Comparison of ENCODE assay signal across 22 mouse cellular contexts in the genomic region with DNA sequence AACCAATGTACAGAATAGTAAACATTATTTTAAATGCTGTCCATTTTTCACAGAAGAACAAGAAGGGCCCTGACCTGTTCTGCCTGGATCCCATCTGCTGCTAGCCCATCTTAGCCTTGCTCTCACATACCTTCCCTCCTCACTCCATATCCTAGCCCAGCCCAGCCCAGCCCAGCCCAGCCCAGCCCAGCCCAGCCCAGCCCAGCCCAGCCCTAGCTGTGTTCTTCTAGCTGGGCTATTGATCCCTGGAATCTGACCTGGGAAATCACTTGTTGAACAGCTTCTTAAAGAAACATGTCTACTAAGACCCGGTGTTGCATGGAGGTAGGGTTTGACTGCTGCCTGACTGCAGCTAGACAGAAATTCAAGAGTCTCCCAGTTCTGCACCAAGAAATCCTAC. TPM values are rescaled to one million over a fixed set of nuclear protein-coding genes. Genes with fewer than 3 reads are reported as not detected.
"Had no signal": no experiment of that assay in that cellular context is flagged by ENCODE, and none has a peak within 500 bp of the region (broad histone marks: within the 10 kb centered on the region; RNA-seq: fewer than 3 reads in every experiment).

No protein-coding gene starts in this region.

- H3K9ac ChIP-seq: heart, embryonic 13.5 days; heart, embryonic 15.5 days; hindbrain, embryonic 12.5 days; hindbrain, embryonic 14.5 days; limb, embryonic 12.5 days; liver, embryonic 13.5 days; liver, embryonic 15.5 days had no signal

- H3K4me1 ChIP-seq: hindbrain, embryonic 10.5 days; hindbrain, embryonic 12.5 days; limb, embryonic 10.5 days; limb, embryonic 12.5 days; liver, embryonic 13.5 days; liver, embryonic 15.5 days had no signal

- H3K27me3 ChIP-seq: heart, embryonic 13.5 days; heart, embryonic 15.5 days; hindbrain, embryonic 12.5 days; limb, embryonic 12.5 days; liver, embryonic 13.5 days; liver, embryonic 15.5 days had no signal

- H3K4me2 ChIP-seq: heart, embryonic 11.5 days; heart, embryonic 13.5 days; heart, embryonic 15.5 days; hindbrain, embryonic 12.5 days; hindbrain, embryonic 14.5 days; limb, embryonic 12.5 days; liver, embryonic 11.5 days; liver, embryonic 13.5 days; liver, embryonic 15.5 days had no signal

- H3K9me3 ChIP-seq: heart, embryonic 13.5 days; heart, embryonic 15.5 days; hindbrain, embryonic 10.5 days; hindbrain, embryonic 12.5 days; limb, embryonic 10.5 days; limb, embryonic 12.5 days; liver, embryonic 15.5 days had no signal

- ATAC-seq: hindbrain, embryonic 16.5 days had no signal

- DNase-seq: gastrocnemius, adult 2 months; gastrocnemius, postnatal 10 days; gastrocnemius, postnatal 25 days; liver; liver, embryonic 13.5 days had no signal

- H3K27ac ChIP-seq: gastrocnemius, adult 2 months; heart, embryonic 13.5 days; heart, embryonic 15.5 days; hindbrain, embryonic 10.5 days; hindbrain, embryonic 12.5 days; hindbrain, embryonic 14.5 days; layer of hippocampus, adult 2 months; left cerebral cortex, adult 2 months; limb, embryonic 10.5 days; limb, embryonic 12.5 days; liver, embryonic 13.5 days; liver, embryonic 15.5 days had no signal

- H3K36me3 ChIP-seq: heart, embryonic 13.5 days; heart, embryonic 15.5 days; hindbrain, embryonic 10.5 days; hindbrain, embryonic 12.5 days; limb, embryonic 10.5 days; limb, embryonic 12.5 days; liver, embryonic 13.5 days; liver, embryonic 15.5 days had no signal

- H3K4me3 ChIP-seq: gastrocnemius, adult 2 months; heart, embryonic 13.5 days; heart, embryonic 15.5 days; hindbrain, embryonic 10.5 days; hindbrain, embryonic 12.5 days; layer of hippocampus, adult 2 months; left cerebral cortex, adult 2 months; limb, embryonic 10.5 days; limb, embryonic 12.5 days; liver, embryonic 13.5 days; liver, embryonic 15.5 days had no signal

RNA-seq across cellular contexts. Expression of a gene that starts 0.5 kb away (rescaled TPM):
- polyA plus RNA-seq: heart, embryonic 11.5 days; heart, embryonic 13.5 days; heart, embryonic 15.5 days; heart, postnatal 0 days; hindbrain, embryonic 10.5 days; hindbrain, embryonic 12.5 days; hindbrain, embryonic 14.5 days; hindbrain, embryonic 16.5 days; kidney, embryonic 14.5 days; kidney, embryonic 16.5 days; limb, embryonic 10.5 days; limb, embryonic 12.5 days; limb, embryonic 14.5 days; liver, embryonic 11.5 days; liver, embryonic 13.5 days; liver, embryonic 15.5 days had no signal

RNA-seq across cellular contexts. Expression of a gene that starts 27.2 kb away (rescaled TPM):
- polyA plus RNA-seq: heart, embryonic 15.5 days; kidney, embryonic 14.5 days; kidney, embryonic 16.5 days had no signal

RNA-seq across cellular contexts. Expression of a gene that starts 37.1 kb away (rescaled TPM):
- polyA plus RNA-seq: heart, embryonic 11.5 days; heart, embryonic 13.5 days; heart, embryonic 15.5 days; heart, postnatal 0 days; hindbrain, embryonic 10.5 days; hindbrain, embryonic 12.5 days; hindbrain, embryonic 16.5 days; kidney, embryonic 14.5 days; kidney, embryonic 16.5 days; limb, embryonic 10.5 days; limb, embryonic 12.5 days; limb, embryonic 14.5 days; liver, embryonic 11.5 days; liver, embryonic 13.5 days; liver, embryonic 15.5 days had no signal
